Mouse (Mus musculus): ENCODE measurements around the gene Spata17.

- TF ChIP-seq FLI1 (IDR thresholded peaks at IDR 0.05; ENCODE audit: low read length) (no peak), GATA1 (IDR thresholded peaks at IDR 0.05; ENCODE audit: borderline replicate concordance, low read length) (no peak)
These were observed 101.5 kb downstream of the Spata17 start for GRCm38 (mm10) chr1:187113716-187114115.

Data from megakaryocyte, embryonic 14.5 days (primary cell).